Mouse (Mus musculus) thymus, adult 2 months (tissue): ENCODE data around the gene G2e3. TPM values are rescaled to one million over a fixed set of nuclear protein-coding genes. Genes with fewer than 3 reads are reported as not detected.

Experiments used
- DNase-seq: peaks from one replicate; pipeline ENCODE4 v3.0.0; 2021
- H3K27ac ChIP-seq: fragments of 200-500 bp; 2 replicates; pipeline ENCODE4 v1.5.1; 2012; ENCODE audit warnings: low read length, control low read depth; ENCODE audit not compliant: control insufficient read depth, insufficient read depth
- H3K27me3 ChIP-seq: fragments of 200-500 bp; 2 replicates; pipeline ENCODE4 v1.6.1; 2012; ENCODE audit warnings: mild to moderate bottlenecking, low read length, moderate library complexity, mixed read lengths; ENCODE audit not compliant: control insufficient read depth, insufficient read depth
- H3K36me3 ChIP-seq: fragments of 200-500 bp; 2 replicates; pipeline ENCODE4 v1.6.1; 2012; ENCODE audit warnings: mild to moderate bottlenecking, low read length, moderate library complexity; ENCODE audit not compliant: control insufficient read depth, insufficient read depth
- H3K4me1 ChIP-seq: fragments of 200-500 bp; replicated peaks from 2 replicates; pipeline ENCODE4 v1.6.1; 2012; ENCODE audit warnings: low read length; ENCODE audit not compliant: control insufficient read depth, insufficient read depth
- H3K4me3 ChIP-seq: fragments of 200-500 bp; 2 replicates; pipeline ENCODE4 v1.5.1; 2012; ENCODE audit warnings: mild to moderate bottlenecking, low read length, control low read depth, moderate library complexity; ENCODE audit not compliant: control insufficient read depth, insufficient read depth
- CTCF ChIP-seq: fragments of 200-500 bp; IDR thresholded peaks from 2 replicates; pipeline ENCODE4 v1.5.1; 2012; ENCODE audit warnings: mild to moderate bottlenecking, control low read depth, low read length, moderate library complexity, borderline replicate concordance; ENCODE audit not compliant: control insufficient read depth, poor library complexity, insufficient read depth; ENCODE audit errors: extremely low read depth
- POLR2A ChIP-seq: fragments of 200-500 bp; IDR thresholded peaks from 2 replicates; pipeline ENCODE4 v1.6.1; 2012; ENCODE audit warnings: mild to moderate bottlenecking, low read length, control low read depth, moderate library complexity; ENCODE audit not compliant: control insufficient read depth, poor library complexity, insufficient read depth; ENCODE audit errors: extremely low read depth
- WGBS: fragments of 180-500 bp; shearing (Covaris S2); methylation state at CpG from one replicate; pipeline ENCODE4 v1.1.7; 2018; 5-methylcytosine and 5-hydroxymethylcytosine counted together
- polyA plus RNA-seq: library from polyadenylated mRNA; depleted of rRNA; stranded (reverse); fragments of >200 nt; gene quantifications from 2 replicates; pipeline ENCODE4 v1.2.3, GENCODE M21; 2012; rRNA removed

Gene G2e3
- polyA plus RNA-seq, 1 experiment: 4.3 TPM

- no peak overlapping the region for H3K4me3 ChIP-seq
- peaks cover 22% of the 10 kb centered on the region for H3K36me3 ChIP-seq
- TF ChIP-seq POLR2A (no peak), CTCF (no peak)
- no peaks in the 10 kb centered on the region for H3K27me3 ChIP-seq
- H3K27ac ChIP-seq: no peak overlapping the region
- no peak for DNase-seq
- 84% methylated on average over 4 of the region's 4 CpGs for WGBS
- no peaks in the 10 kb centered on the region for H3K4me1 ChIP-seq
Measured at GRCm38 (mm10) chr12:51403987-51404586, 56.2 kb downstream of the G2e3 start.

GRCm38 (mm10) chr12:51411362-51411761, 63.5 kb downstream of the G2e3 start:
- WGBS: 77% methylated on average over 4 of the region's 4 CpGs
- no peak for TF ChIP-seq CTCF
- H3K4me3 ChIP-seq: no peak overlapping the region
- H3K36me3 ChIP-seq: peaks cover 26% of the 10 kb centered on the region
- DNase-seq: no peak
- no peaks in the 10 kb centered on the region for H3K4me1 ChIP-seq
- H3K27me3 ChIP-seq: no peaks in the 10 kb centered on the region
- no peak overlapping the region for H3K27ac ChIP-seq

Other genes with a start within 250 kb of the G2e3 start
- 7.7 and 9.5 TPM in 2 replicates for gene Scfd1, start 29.4 kb downstream of the G2e3 start, polyA plus RNA-seq
- 1.4 and 2.1 TPM in 2 replicates for gene Coch, start 245.3 kb downstream of the G2e3 start, polyA plus RNA-seq